Mouse (Mus musculus) layer of hippocampus, adult 2 months (tissue): ENCODE measurements at regions not wholly inside any gene's neighbourhood (a gene's known extent, or its start where the extent isn't known, plus 50 kb on each side); places are given as distances from the start of the nearest gene placed in this dataset.
"Not testable (repeated sequence)": the region's sequence is repeated elsewhere in the genome, so short reads cannot be mapped to it uniquely, and the experiment has no call there.

ENCODE experiments used
- DNase-seq, 2 experiments: peaks; one replicate each; pipeline ENCODE4 v3.0.0; 2022; ENCODE audit warnings: low spot score in 2 of 2
- H3K27ac ChIP-seq: fragments of 200-600 bp; 2 replicates; pipeline ENCODE4 v1.8.1; 2022
- H3K4me3 ChIP-seq: fragments of 200-600 bp; 2 replicates; pipeline ENCODE4 v1.8.1; 2022; ENCODE audit warnings: mild to moderate bottlenecking
- CTCF ChIP-seq: fragments of 200-600 bp; conservative IDR thresholded peaks from 2 replicates; pipeline ENCODE4 v1.8.1; 2022; ENCODE audit warnings: antibody characterized with exemption, mild to moderate bottlenecking, moderate library complexity

GRCm38 (mm10) chr12:113292029-113292809 is 106.5 kb downstream of the Tmem121 start:
- no peak overlapping the region for H3K27ac ChIP-seq
- no peak for TF ChIP-seq CTCF
- no peak for DNase-seq
- H3K4me3 ChIP-seq = no peak overlapping the region

GRCm38 (mm10) chr12:113295924-113296323 is 110.2 kb downstream of the Tmem121 start:
- Histone ChIP-seq H3K27ac (no peak overlapping the region), H3K4me3 (no peak overlapping the region)
- no peak for TF ChIP-seq CTCF
- no peak for DNase-seq

GRCm38 (mm10) chr12:113305973-113306372 is 120.2 kb downstream of the Tmem121 start:
- no peak for DNase-seq
- no peak overlapping the region for H3K4me3 ChIP-seq
- no peak overlapping the region for H3K27ac ChIP-seq
- TF ChIP-seq CTCF = no peak

- H3K27ac ChIP-seq = no peak overlapping the region
- TF ChIP-seq CTCF = no peak
- H3K4me3 ChIP-seq = no peak overlapping the region
- no peak for DNase-seq
Observed at GRCm38 (mm10) chr12:113313319-113313718, 127.6 kb downstream of the Tmem121 start.

GRCm38 (mm10) chr12:113314624-113315023 is 128.9 kb downstream of the Tmem121 start:
- TF ChIP-seq CTCF = no peak
- Histone ChIP-seq H3K27ac (no peak overlapping the region), H3K4me3 (no peak overlapping the region)
- DNase-seq = no peak

- no peak overlapping the region for H3K4me3 ChIP-seq
- no peak overlapping the region for H3K27ac ChIP-seq
- DNase-seq = no peak
- no peak for TF ChIP-seq CTCF
Observed at GRCm38 (mm10) chr12:113321086-113321485, 135.4 kb downstream of the Tmem121 start.

GRCm38 (mm10) chr12:113322173-113322572 is 136.4 kb downstream of the Tmem121 start:
- Histone ChIP-seq H3K4me3 (no peak overlapping the region), H3K27ac (no peak overlapping the region)
- TF ChIP-seq CTCF = no peak
- DNase-seq = no peak

GRCm38 (mm10) chr12:113327851-113328250 is 142.1 kb downstream of the Tmem121 start:
- DNase-seq = no peak
- TF ChIP-seq CTCF = no peak
- H3K4me3 ChIP-seq = no peak overlapping the region
- no peak overlapping the region for H3K27ac ChIP-seq

GRCm38 (mm10) chr12:113330266-113330665 is 144.5 kb downstream of the Tmem121 start:
- TF ChIP-seq CTCF = no peak
- no peak overlapping the region for H3K27ac ChIP-seq
- H3K4me3 ChIP-seq = no peak overlapping the region
- no peak for DNase-seq

- no peak overlapping the region for H3K27ac ChIP-seq
- TF ChIP-seq CTCF = no peak
- H3K4me3 ChIP-seq = no peak overlapping the region
- no peak for DNase-seq
Observed at GRCm38 (mm10) chr12:113332226-113332625, 146.5 kb downstream of the Tmem121 start.

- no peak overlapping the region for H3K4me3 ChIP-seq
- DNase-seq = no peak
- H3K27ac ChIP-seq = no peak overlapping the region
- TF ChIP-seq CTCF = no peak
Observed at GRCm38 (mm10) chr12:113333399-113333798, 147.7 kb downstream of the Tmem121 start.

- H3K4me3 ChIP-seq, DNase-seq, H3K27ac ChIP-seq: not testable (repeated sequence)
Observed at GRCm38 (mm10) chr12:113333853-113334252, 148.1 kb downstream of the Tmem121 start.

- no peak for DNase-seq
- TF ChIP-seq CTCF = no peak
- Histone ChIP-seq H3K4me3 (no peak overlapping the region), H3K27ac (no peak overlapping the region)
Observed at GRCm38 (mm10) chr12:113337271-113337670, 151.5 kb downstream of the Tmem121 start.

GRCm38 (mm10) chr12:113338891-113339290 is 150.4 kb upstream of the Adam6b start:
- Histone ChIP-seq H3K4me3 (no peak overlapping the region), H3K27ac (no peak overlapping the region)
- no peak for DNase-seq
- no peak for TF ChIP-seq CTCF
